Mouse (Mus musculus) heart, adult 8-10 months (tissue): Measurements from ENCODE around the gene Bcl2a1d. TPM values are rescaled to one million over a fixed set of nuclear protein-coding genes. Genes with fewer than 3 reads are reported as not detected.
"Not testable (repeated sequence)": the region's sequence is repeated elsewhere in the genome, so short reads cannot be mapped to it uniquely, and the experiment has no call there.

Experiments used
- DNase-seq: peaks from one replicate; pipeline ENCODE4 v3.0.0; 2022; ENCODE audit warnings: low spot score
- total RNA-seq, 4 experiments: library from RNA; stranded (reverse); gene quantifications; 2 replicates each; pipeline ENCODE4 v1.2.4; 2022

The Bcl2a1d gene
- total RNA-seq, 4 experiments from 2014 or later = 2.2 TPM; not detected in 3

DNA sequence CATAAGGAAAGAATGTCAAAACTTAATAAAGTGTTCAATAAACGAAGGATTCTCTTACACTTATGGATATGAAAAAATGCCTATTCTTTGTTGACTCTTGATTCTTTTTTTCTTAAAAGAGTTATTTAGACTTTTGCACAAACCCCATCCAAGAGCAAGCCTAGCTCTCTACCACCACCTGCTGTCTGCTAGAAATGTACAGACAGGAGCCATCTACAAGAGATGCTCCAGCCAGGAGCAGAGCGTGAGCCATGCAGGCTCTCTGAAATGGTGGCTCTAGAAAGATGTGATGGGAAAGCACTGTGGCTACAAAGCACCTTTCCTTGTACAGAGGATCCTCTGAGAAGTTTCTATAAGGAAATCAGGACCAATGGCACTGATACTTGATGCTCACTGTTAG lies 33.0 kb downstream of the Bcl2a1d start:
- DNase-seq = not testable (repeated sequence)

DNA sequence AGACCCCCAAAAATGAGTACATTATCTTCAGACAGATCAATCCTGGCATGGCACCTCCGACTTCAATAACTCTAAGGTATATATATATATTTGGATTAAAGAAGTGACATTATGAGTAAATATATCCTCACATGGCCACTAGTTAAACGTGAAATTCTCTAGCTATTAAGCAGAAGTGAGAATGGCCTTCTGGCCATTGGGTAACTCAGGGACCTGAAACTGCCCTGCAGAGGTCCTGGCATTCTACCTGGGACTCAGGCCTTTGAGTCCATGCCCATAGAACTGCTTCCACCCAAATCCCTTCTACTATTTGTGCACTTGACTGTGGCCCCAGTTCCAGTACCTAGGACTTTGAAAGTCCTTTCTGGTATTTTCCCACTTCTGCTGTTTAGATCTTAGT lies 40.4 kb downstream of the Bcl2a1d start:
- DNase-seq = not testable (repeated sequence)

DNA sequence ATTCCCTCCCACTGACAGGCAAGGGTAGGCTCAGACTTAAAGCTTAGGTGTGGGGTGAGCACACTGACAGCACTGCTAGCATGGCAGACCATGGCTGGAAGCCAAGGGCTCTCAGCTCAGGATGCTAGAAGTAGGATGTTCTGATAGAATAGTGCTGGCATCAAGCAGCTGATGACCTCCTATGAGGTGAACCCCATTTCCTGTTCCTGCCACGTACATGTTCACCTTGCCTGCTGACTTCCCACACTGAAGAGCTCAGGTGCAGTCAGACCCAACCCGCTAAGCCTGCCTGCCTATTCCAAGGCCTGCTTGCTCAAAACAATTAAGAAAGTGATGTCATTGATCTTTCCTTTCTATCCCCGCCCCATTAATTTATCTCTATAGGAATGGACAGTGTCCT lies 42.3 kb downstream of the Bcl2a1d start:
- DNase-seq = not testable (repeated sequence)

DNA sequence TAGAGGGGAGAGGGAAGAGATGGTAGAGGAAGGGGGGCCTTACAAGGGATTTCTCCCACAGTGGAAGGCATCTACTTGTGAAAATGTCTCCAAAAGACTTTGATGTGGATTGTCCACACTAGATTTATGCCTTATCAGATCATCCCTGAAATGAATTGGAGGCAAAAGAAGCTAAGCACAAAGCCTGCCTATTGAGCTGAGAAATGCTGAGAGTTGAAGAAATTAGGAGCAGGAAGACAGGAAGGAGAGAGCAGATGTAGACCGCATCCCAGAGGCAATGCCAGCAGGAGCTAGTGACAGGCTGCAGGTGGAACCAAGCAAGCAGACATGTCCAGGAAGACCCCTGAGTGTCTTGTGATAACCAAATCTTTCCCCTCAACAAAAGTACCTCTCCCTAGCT lies 45.0 kb downstream of the Bcl2a1d start:
- DNase-seq = not testable (repeated sequence)

Other genes starting within 250 kb of the Bcl2a1d start
- gene Syncrip, start 249.3 kb downstream of the Bcl2a1d start, total RNA-seq = 10 to 100 TPM; 52.1 to 62.3 (median 56.1) TPM
- gene Zfp949, start 183.9 kb downstream of the Bcl2a1d start, total RNA-seq = 1 to 10 TPM; 5.4 to 8.6 (median 6.0) TPM
- gene Trim43a, start 151.0 kb downstream of the Bcl2a1d start, total RNA-seq = not detected
- 10 to 100 TPM; 12.0 to 19.5 (median 15.9) TPM for gene Mthfsl, start 11.6 kb downstream of the Bcl2a1d start, total RNA-seq
- gene Trim43c, start 107.2 kb upstream of the Bcl2a1d start, total RNA-seq = not detected
- gene Bcl2a1a, start 225.0 kb upstream of the Bcl2a1d start, total RNA-seq = 1 to 10 TPM in 1 of 4 experiments, under 1 TPM in 1, not detected in 2; 0.44 to 1.2 TPM